Mouse (Mus musculus): Measurements from ENCODE around the gene Kif20b. TPM values are rescaled to one million over a fixed set of nuclear protein-coding genes. Genes with fewer than 3 reads are reported as not detected.

Kif20b gene
- total RNA-seq, 1 experiment from 2014 or later = 12.0 TPM

DNA sequence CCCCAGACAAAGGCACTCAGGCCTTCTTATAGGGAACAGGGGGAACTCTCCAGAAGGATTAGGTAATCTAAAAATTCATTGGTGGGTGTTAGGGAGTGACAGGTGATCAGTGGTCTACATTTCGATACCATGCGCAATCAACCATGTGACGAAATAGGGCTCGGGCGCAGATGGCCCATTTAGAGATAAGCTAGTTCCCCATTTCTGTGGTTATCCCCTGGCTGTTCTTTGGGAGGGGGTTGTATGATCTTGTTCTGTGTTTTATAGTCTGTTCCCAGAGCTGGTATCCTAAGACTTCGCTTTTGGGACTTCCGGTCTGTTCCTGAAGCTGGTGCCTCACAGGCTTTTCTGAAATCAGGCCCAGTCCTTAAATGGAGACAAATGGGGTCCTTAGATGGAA lies 16.7 kb upstream of the Kif20b start:
- no peak; the same call in 1 of the 2 replicates for ATAC-seq (replicated peaks; ENCODE audit: insufficient number of reproducible peaks, low FRiP score, low TSS enrichment, poor library complexity, severe bottlenecking)

DNA sequence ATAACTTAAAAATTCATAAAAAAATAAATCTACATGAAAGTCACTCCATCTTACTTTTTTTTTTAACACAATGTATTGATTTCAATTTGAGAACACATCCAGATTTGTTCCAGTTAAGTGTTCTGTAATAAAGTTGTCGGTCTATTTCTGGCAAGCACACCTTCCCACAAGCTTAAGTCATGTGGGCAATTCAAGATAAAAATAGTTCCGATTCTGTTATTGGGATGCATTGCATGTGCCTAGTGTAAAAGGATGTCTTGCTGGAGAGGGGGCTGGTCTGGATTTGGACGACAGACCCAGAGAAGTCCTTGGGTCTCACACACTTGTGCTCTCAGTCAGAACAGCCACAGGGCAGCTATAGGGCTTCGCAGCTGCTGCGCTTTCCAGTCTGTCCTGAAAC lies 15.4 kb upstream of the Kif20b start:
- ATAC-seq (replicated peaks; ENCODE audit: insufficient number of reproducible peaks, low FRiP score, low TSS enrichment, poor library complexity, severe bottlenecking) = no peak

DNA sequence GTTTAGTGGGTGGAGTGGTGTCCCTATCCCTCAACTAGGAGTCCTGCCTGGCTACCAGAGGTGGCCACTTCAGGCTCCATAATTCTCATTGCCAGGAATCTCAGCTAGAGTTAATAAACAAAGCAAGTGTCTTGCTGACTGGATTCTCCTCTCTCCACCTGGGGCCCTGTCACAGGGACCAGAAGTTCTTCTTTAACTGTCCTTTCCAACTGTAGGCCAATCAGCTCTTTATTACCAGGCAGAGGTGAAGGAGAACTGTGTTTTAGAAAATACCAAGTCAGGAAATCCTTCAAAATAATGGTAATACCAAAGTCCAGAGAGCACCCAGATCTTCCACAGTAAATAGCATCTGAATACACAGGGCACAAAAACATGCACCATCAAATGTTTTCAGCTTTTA lies 9.8 kb upstream of the Kif20b start:
- ATAC-seq (replicated peaks; ENCODE audit: insufficient number of reproducible peaks, low FRiP score, low TSS enrichment, poor library complexity, severe bottlenecking) = no peak

DNA sequence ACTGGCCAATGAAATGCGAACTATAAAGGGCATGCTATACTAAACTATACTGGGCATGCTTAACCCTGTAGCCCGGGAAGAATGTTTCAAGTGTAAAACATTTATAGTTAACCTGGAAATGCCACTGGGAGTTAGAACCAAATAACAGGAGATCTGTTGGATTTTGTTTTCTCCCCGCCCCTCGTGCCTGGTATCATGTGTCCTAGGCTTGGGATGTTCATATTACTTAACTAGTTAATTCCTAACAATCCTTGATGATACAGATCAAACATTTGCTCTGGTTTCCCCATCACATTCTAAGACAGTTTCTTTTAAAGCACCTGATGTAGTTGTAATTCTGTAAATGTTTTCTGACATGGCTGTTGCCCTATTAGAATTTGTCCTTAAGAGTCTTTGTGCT lies 2.1 kb upstream of the Kif20b start:
- ATAC-seq (replicated peaks; ENCODE audit: insufficient number of reproducible peaks, low FRiP score, low TSS enrichment, poor library complexity, severe bottlenecking) = no peak

DNA sequence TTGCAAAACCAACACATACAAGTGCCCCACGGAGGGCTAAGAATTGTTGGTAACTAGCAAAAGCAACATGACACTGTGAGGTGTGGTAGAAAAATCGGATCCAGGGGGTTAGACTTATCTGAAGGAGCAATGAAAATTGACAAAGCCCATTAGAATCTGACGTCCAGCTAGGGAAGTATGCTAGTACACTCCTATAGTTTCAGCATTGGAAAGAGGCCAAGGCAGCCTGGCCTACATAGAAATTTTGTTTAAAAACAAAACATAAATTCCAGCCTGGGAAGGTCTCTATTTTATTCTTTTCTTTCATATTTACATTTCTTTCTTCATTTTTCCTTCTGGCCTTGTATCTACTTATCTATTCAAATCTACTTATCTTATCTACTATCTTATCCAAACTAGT lies 1.6 kb upstream of the Kif20b start:
- ATAC-seq (replicated peaks; ENCODE audit: insufficient number of reproducible peaks, low FRiP score, low TSS enrichment, poor library complexity, severe bottlenecking) = no peak

DNA sequence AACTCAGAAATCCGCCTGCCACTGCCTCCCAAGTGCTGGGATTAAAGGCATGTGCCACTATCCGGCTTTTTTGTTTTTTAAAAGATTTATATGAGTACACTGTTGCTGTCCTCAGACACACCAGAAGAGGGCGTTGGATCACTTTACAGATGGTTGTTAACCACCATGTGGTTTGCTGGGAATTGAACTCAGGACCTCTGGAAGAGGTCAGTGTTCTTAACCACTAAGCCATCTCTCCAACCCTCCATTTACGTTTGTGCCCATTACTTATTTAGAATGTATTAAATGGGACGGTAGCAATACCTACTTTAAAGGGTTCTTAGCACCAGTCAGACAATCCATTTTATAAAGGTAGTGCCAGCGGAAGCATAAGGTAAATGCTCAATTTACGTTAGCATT lies 909 bp upstream of the Kif20b start:
- ATAC-seq (replicated peaks; ENCODE audit: insufficient number of reproducible peaks, low FRiP score, low TSS enrichment, poor library complexity, severe bottlenecking) = no peak

DNA sequence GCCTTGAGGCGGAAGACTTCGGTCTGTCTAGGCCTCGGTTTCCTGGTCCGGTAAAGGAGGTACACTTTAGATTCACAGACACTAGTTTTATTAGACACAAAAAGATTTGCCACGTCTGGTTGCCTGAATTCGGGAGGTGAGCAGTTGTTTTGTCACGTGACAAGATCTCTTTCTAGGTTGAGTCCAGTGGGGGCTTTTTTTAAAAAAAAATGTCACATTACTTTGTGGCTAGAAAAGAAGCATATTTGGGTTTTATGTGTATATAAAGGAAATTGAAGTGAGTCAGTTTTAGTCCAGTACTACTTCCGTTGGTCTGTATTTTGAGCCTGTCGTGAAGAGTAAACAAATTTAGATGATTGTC lies 422 bp downstream of the Kif20b start:
- peak; percentile 28; the same call in 1 of the 2 replicates for ATAC-seq (replicated peaks; ENCODE audit: insufficient number of reproducible peaks, low FRiP score, low TSS enrichment, poor library complexity, severe bottlenecking)

DNA sequence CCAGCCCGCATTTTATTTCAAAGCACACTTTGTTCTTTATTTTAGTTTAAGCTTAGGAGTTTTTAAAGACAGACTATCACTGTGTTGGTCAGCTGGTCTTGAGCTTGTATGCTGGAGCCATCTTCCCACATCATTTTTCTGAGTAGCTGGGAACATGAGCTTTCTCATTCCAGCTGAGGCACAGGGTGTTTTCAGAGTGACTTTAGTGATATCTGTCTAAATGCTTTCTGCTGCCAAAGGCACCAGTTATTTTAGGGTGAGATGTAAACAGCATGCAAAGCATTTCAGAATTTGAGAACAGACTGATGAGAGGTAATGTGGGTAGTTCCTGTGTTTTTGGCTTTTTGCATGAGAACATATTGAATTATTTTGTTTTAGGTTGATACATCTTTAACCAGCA lies 25.0 kb downstream of the Kif20b start:
- ATAC-seq (replicated peaks; ENCODE audit: insufficient number of reproducible peaks, low FRiP score, low TSS enrichment, poor library complexity, severe bottlenecking) = no peak

DNA sequence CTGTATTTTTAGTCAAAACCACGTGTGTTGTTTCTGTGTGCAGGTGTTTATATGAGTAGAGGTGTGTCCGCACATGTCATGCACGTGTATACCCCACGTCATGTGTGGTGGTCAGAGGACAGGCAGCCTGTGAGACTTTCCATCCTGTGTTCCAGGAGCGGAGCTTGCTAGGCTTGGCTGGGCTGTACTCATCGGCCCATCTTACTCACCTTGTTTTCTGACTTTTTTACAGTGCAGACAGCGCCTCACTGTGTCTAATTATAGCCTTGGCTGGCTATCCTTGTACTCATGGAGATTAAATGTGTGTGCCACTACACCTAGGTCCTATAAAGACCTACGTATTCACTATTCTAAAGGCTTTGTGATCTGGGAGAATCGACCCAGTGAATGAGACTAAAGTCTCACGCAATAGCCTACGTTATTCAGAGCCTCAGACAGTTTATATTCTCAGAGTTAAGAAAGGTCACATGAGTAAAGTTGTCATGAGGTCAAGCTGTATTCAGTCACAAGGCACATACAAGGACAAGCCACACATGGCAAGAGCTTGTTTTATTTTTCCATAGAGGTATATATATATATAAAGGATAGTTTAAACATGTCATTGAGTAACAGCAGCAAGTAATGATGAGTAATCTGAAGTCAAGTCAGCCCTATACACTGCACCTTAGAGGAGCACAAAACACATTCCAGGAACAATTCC lies 31.8 kb downstream of the Kif20b start:
- ATAC-seq (replicated peaks; ENCODE audit: insufficient number of reproducible peaks, low FRiP score, low TSS enrichment, poor library complexity, severe bottlenecking) = no peak

DNA sequence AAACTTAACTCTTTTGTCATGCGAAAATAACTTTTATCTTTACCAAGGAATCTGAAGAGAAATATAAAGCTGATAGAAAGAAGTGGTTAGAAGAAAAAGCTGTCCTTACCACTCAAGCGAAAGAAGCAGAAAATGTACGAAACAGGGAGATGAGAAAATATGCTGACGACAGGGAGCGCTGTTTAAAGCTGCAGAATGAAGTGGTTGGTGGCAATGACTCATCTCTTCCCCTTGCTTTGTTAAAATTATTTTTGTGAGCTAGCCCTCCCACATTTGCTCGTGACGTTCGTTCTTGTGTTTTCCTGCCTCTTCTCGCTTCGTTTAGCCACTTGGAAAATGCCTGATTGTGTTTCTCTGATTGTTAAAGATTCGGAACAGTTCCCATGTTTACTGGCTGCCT lies 37.2 kb downstream of the Kif20b start:
- ATAC-seq (replicated peaks; ENCODE audit: insufficient number of reproducible peaks, low FRiP score, low TSS enrichment, poor library complexity, severe bottlenecking) = no peak

DNA sequence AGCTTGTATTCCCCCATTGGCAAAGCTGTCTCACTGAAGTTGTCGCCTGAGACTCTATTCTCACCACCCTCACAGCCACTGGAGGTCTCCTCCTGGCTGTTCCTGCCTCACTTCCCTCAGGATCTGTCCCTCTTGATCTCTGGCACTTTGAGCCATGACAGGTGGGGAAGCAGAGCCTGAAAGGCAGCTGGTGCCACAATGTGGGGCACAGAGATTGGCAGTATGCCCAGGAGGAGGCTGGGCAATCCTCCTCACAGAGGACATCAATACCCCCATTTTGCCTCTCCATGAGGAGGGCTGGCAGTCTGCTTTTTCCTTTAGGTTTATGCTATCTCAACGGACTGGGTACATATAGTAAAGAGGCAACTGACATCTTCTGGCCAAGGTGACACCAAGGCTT lies 62.6 kb downstream of the Kif20b start:
- ATAC-seq (replicated peaks; ENCODE audit: insufficient number of reproducible peaks, low FRiP score, low TSS enrichment, poor library complexity, severe bottlenecking) = no peak

DNA sequence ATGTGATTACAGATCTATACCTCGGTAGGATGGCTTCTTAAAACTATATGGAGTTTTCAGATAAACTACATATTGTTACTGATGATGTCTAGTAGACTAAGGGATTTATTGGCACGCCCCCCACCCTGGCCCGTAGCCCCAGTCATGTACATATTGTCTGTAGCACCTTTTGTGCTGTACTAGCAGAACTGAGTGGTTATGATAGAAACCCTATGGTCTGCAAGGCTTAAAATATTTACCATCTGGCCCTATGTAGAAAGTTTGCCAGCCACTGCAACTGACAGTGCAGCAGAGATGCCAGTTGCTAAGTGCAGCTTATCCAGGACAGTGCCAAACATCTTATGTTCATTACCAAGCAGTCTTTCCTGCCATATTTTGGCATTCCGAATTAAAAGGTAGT lies 68.3 kb downstream of the Kif20b start:
- ATAC-seq (replicated peaks; ENCODE audit: insufficient number of reproducible peaks, low FRiP score, low TSS enrichment, poor library complexity, severe bottlenecking) = no peak

DNA sequence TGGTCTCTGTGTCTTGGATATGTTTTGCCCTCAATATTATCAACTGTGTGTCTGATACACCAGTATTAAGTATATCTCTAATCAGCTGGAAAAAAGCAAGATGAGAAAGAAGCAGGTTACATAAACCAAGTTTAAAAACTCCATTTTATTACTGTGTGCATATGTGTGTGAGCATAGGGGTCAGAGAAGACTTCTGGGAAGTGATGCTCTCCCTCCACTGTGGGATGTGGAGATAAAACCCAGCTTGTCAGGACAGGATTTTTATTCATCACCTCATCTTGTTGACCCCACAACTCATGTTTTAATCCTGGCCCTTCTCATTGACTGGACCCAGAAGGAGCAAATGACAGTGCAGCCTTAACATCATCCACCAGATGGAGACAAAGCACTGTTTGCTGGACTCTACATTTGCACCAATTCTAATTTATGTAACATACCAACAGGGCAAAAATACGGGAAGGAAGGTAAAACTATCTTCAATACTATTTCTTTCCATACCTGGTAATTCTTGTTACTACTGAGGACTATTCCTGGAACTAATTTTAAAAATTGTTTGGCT lies 70.9 kb downstream of the Kif20b start:
- no peak for ATAC-seq (replicated peaks; ENCODE audit: insufficient number of reproducible peaks, low FRiP score, low TSS enrichment, poor library complexity, severe bottlenecking)

DNA sequence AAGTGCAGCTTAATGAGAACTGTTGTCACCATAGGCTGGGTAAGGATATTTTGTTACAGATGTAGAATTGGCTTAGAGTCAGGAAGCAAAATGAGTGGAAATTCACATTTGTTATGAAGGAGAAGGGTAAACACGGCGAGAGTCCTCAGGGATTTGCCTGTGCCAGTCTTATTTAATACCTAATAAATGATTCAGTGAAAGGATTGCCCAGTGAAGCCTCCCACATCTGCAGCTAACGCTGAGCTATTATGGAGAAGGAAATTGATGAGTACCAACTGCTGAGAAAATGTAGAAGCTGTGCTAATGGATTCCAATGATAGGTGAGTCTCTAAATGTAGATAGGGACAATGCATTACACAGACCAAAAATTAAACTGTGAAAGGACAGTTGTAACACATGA lies 92.9 kb downstream of the Kif20b start:
- no peak for ATAC-seq (replicated peaks; ENCODE audit: insufficient number of reproducible peaks, low FRiP score, low TSS enrichment, poor library complexity, severe bottlenecking)

DNA sequence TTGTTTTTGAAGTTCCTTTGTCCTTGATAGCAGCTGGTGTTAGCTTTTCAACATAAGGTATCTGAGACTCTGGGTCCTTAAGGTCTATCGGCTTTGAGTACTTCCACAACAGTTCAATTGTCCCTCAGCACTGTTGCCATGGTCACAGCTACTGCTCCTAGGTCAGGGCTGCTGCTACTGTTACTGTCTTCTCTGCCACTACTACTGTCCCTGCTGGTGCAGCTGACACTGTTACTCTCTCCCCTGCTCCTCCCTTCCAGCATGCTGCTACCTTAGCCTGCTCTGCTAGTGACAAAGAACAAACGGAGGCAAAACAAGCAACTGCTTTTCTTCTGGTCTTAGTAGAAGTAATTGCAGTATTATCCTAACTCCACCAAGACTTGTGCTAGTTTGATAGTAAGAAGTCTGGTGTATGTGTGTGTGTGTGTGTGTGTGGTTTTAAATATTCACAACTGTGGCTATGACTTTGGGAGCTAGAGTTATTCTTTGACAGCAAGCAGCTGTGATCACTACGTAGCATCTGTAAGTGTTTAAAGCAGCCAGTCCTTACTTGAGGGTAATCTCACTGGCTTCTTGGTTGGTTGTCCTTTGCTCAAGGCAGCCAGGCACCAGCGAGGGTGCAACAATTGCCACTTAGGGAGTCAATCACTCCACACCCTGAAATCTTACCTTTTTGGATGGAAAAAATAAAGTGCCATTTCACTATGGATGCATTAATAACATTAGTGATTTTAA lies 95.5 kb downstream of the Kif20b start:
- ATAC-seq (replicated peaks; ENCODE audit: insufficient number of reproducible peaks, low FRiP score, low TSS enrichment, poor library complexity, severe bottlenecking) = no peak

DNA sequence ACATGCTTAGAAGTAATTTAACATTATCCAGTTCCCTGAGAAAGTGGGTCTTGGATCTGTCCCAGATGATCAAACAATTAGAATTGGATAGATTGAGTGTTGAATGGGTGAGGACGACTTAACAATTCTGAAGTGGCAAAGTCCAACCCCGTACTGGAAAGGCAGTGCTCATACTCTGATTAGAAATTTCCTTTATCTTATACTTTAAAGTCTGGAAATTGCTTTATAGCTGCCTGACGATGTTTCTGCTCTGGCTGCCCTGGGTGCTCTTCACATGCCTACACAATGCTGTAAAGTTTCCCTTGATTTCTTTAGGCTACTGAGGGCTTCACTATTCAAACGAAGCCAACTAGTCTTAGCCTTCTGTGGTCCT lies 96.0 kb downstream of the Kif20b start:
- no peak for ATAC-seq (replicated peaks; ENCODE audit: insufficient number of reproducible peaks, low FRiP score, low TSS enrichment, poor library complexity, severe bottlenecking)

Other genes with a start within 250 kb of the Kif20b start
- gene Slc16a12, start 175.1 kb upstream of the Kif20b start, total RNA-seq (2017) = 0.43 TPM in 1 of 3 replicates, not detected in the others
- 2.6 to 4.1 TPM (median 2.7 TPM) in 3 replicates for gene Pank1, start 42.9 kb upstream of the Kif20b start, total RNA-seq (2017)

All from monocyte, adult 5-6 weeks (primary cell).